9 mouse cellular contexts compared by ENCODE assay signal in genomic region chr1:59609896-59610295, GRCm38 (mm10).
DNase-seq lines count a peak whose midpoint lies in the region; ATAC-seq and TF ChIP-seq lines count a peak whose summit lies in the region.
"Had no signal": no experiment of that assay in that cellular context is flagged by ENCODE, and none has a peak within 500 bp of the region (broad histone marks: within the 10 kb centered on the region; RNA-seq: fewer than 3 reads in every experiment).

No protein-coding gene starts in this region.

- WGBS in heart, embryonic 10.5 days, result 58% methylated on average over 10 of the region's 10 CpGs
- 48% methylated on average over 10 of the region's 10 CpGs for WGBS in kidney, embryonic 14.5 days
- WGBS in stomach, postnatal 0 days, result 48% methylated on average over 10 of the region's 10 CpGs
- 86% methylated on average over 10 of the region's 10 CpGs for WGBS in midbrain, embryonic 15.5 days

- H3K4me3 ChIP-seq in heart, embryonic 10.5 days, result no peak overlapping the region
- H3K4me3 ChIP-seq in kidney, embryonic 14.5 days (ENCODE audit: low read length), result no peak overlapping the region
- no peak overlapping the region for H3K4me3 ChIP-seq in stomach, postnatal 0 days (ENCODE audit: low read depth, low read length)
- no peak overlapping the region for H3K4me3 ChIP-seq in midbrain, embryonic 15.5 days
- H3K4me3 ChIP-seq: limb, embryonic 13.5 days had no signal

- TF ChIP-seq CTCF in stomach, postnatal 0 days (IDR thresholded peaks at IDR 0.05; ENCODE audit: low read depth), result no peak

- TF ChIP-seq EP300 in stomach, postnatal 0 days (optimal IDR thresholded peaks at IDR 0.05), result no peak

- H3K27ac ChIP-seq in heart, embryonic 10.5 days, result no peak overlapping the region
- no peak overlapping the region; the same call in 1 of the 2 replicates for H3K27ac ChIP-seq in kidney, embryonic 14.5 days (ENCODE audit: low read depth, low read length)
- peak overlapping the region; percentile 56 for H3K27ac ChIP-seq in stomach, postnatal 0 days (replicated peaks)
- no peak overlapping the region for H3K27ac ChIP-seq in midbrain, embryonic 15.5 days
- H3K27ac ChIP-seq: limb, embryonic 13.5 days had no signal

- no peak overlapping the region for H3K4me2 ChIP-seq in kidney, embryonic 14.5 days (replicated peaks; ENCODE audit: low read depth, low read length)
- H3K4me2 ChIP-seq in stomach, postnatal 0 days (replicated peaks; ENCODE audit: low read depth), result no peak overlapping the region
- no peak overlapping the region for H3K4me2 ChIP-seq in midbrain, embryonic 15.5 days
- H3K4me2 ChIP-seq: limb, embryonic 13.5 days had no signal

- H3K9ac ChIP-seq in kidney, embryonic 14.5 days (ENCODE audit: low read depth, low read length), result no peak overlapping the region
- H3K9ac ChIP-seq in stomach, postnatal 0 days (ENCODE audit: low read length), result no peak overlapping the region
- no peak overlapping the region for H3K9ac ChIP-seq in midbrain, embryonic 15.5 days
- H3K9ac ChIP-seq: limb, embryonic 13.5 days had no signal

- H3K36me3 ChIP-seq in heart, embryonic 10.5 days, result no peaks in the 10 kb centered on the region
- no peaks in the 10 kb centered on the region for H3K36me3 ChIP-seq in kidney, embryonic 14.5 days (ENCODE audit: control insufficient read depth, insufficient read depth, low read length)
- H3K36me3 ChIP-seq in stomach, postnatal 0 days (ENCODE audit: control insufficient read depth, insufficient read depth, low read length), result no peaks in the 10 kb centered on the region
- no peaks in the 10 kb centered on the region for H3K36me3 ChIP-seq in midbrain, embryonic 15.5 days (replicated peaks)
- H3K36me3 ChIP-seq: limb, embryonic 13.5 days had no signal

- H3K27me3 ChIP-seq in heart, embryonic 10.5 days (ENCODE audit: insufficient read depth, poor library complexity, severe bottlenecking), result peaks cover 9% of the 10 kb centered on the region; the same call in 1 of the 2 replicates
- H3K27me3 ChIP-seq in kidney, embryonic 14.5 days (ENCODE audit: control insufficient read depth, insufficient read depth, low read length), result no peaks in the 10 kb centered on the region
- H3K27me3 ChIP-seq in stomach, postnatal 0 days (ENCODE audit: control insufficient read depth, insufficient read depth, low read length), result no peaks in the 10 kb centered on the region
- no peaks in the 10 kb centered on the region for H3K27me3 ChIP-seq in midbrain, embryonic 15.5 days (replicated peaks)
- H3K27me3 ChIP-seq: limb, embryonic 13.5 days had no signal

- ATAC-seq in kidney, embryonic 14.5 days (ENCODE audit: low FRiP score, low TSS enrichment), result 0 out of 2 replicates have a peak, but pooled peaks have one; percentile 50
- peak; percentile 32; the same call in 1 of the 2 replicates for ATAC-seq in stomach, postnatal 0 days (ENCODE audit: low FRiP score, low TSS enrichment)
- ATAC-seq in midbrain, embryonic 15.5 days (replicated peaks), result no peak

- peaks cover 8% of the 10 kb centered on the region; the same call in 1 of the 2 replicates for H3K4me1 ChIP-seq in heart, embryonic 10.5 days
- H3K4me1 ChIP-seq in kidney, embryonic 14.5 days (ENCODE audit: control insufficient read depth, insufficient read depth, low read length), result 0 out of 2 replicates have a peak, but pooled peaks cover 3% of the 10 kb centered on the region
- no peaks in the 10 kb centered on the region for H3K4me1 ChIP-seq in stomach, postnatal 0 days (replicated peaks; ENCODE audit: control insufficient read depth, insufficient read depth)
- H3K4me1 ChIP-seq in midbrain, embryonic 15.5 days, result no peaks in the 10 kb centered on the region
- H3K4me1 ChIP-seq: limb, embryonic 13.5 days had no signal

- DNase-seq in heart, adult 18-20 months, result peak; percentile 25 to 30
- no peak for DNase-seq in heart, embryonic 10.5 days (ENCODE audit: low spot score)
- DNase-seq in fibroblast of lung, adult 2 months (ENCODE audit: low read depth), result peak; percentile 65
- peak; percentile 22 for DNase-seq in stomach, postnatal 0 days (ENCODE audit: low spot score)
- no peak for DNase-seq in cerebellum, adult 9-10 months
- DNase-seq in urinary bladder, adult 2 months (ENCODE audit: low spot score), result no peak

- H3K9me3 ChIP-seq in heart, embryonic 10.5 days, result no peaks in the 10 kb centered on the region
- H3K9me3 ChIP-seq in kidney, embryonic 14.5 days (ENCODE audit: control insufficient read depth, low read length), result no peaks in the 10 kb centered on the region
- no peaks in the 10 kb centered on the region for H3K9me3 ChIP-seq in stomach, postnatal 0 days (ENCODE audit: control insufficient read depth, low read length)
- H3K9me3 ChIP-seq in midbrain, embryonic 15.5 days, result no peaks in the 10 kb centered on the region
- H3K9me3 ChIP-seq: limb, embryonic 13.5 days had no signal

Comparison
In these comparisons a context has a peak if more than half of its experiments do, and no peak if none do; other contexts are left out.
1. DNase-seq: peak in heart, adult 18-20 months (2 of 2), fibroblast of lung, adult 2 months (single experiment) and stomach, postnatal 0 days (single experiment); none in heart, embryonic 10.5 days (single experiment), cerebellum, adult 9-10 months (single experiment) and urinary bladder, adult 2 months (single experiment).